Mouse (Mus musculus) CH12.LX (cell line): ENCODE results near the gene Frmd4a.

Experiments used
- CTCF ChIP-seq, 2 experiments: IDR thresholded peaks in 1 of 2; conservative IDR thresholded peaks in 1 of 2; 2 replicates each; pipeline ENCODE4 v1.5.1; 2011 to 2012; ENCODE audit warnings: low read depth in 2 of 2, low read length in 2 of 2, improper control_type of control experiment in 1 of 2, inconsistent platforms in 1 of 2, mild to moderate bottlenecking in 1 of 2, moderate library complexity in 1 of 2
- EP300 ChIP-seq: IDR thresholded peaks from 2 replicates; pipeline ENCODE4 v1.6.1; 2011; ENCODE audit warnings: low read length, improper control_type of control experiment
- UBTF ChIP-seq: IDR thresholded peaks from 2 replicates; pipeline ENCODE4 v1.6.1; 2012; ENCODE audit warnings: low read depth, mild to moderate bottlenecking, inconsistent platforms, low read length, improper control_type of control experiment, moderate library complexity

- TF ChIP-seq EP300 = no peak
- TF ChIP-seq CTCF (conservative IDR thresholded peaks at IDR 0.05 in 1 of 2, IDR thresholded peaks at IDR 0.05 in 1 of 2; ENCODE audit: low read depth in 2 of 2, low read length in 2 of 2) = no peak
- TF ChIP-seq UBTF = no peak
Observed at GRCm38 (mm10) chr2:4142221-4142950, 124.9 kb downstream of the Frmd4a start.
